Mouse (Mus musculus): Measurements from ENCODE around the gene Gm37240.

Gene Gm37240

DNA sequence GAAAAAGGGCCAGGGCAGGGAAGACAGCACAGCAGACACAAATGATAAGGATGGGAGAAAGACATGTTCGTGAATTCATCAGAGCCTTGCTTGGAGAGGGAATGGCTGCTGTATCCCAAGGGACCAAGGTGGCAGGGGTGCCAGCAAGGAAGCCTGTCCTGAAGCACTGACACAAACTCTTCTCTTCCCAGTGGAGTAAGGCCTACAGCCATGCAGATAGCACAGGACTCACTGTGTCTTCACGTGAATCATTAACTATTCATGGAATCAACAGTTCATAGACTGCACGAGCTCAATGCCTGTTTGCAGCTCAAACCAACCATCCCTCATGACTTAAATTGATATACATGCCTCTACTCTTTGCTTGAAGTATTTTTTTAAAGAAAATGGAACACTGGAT lies 209.4 kb downstream of the Gm37240 start:
- peak; percentile 19 for DNase-seq

DNA sequence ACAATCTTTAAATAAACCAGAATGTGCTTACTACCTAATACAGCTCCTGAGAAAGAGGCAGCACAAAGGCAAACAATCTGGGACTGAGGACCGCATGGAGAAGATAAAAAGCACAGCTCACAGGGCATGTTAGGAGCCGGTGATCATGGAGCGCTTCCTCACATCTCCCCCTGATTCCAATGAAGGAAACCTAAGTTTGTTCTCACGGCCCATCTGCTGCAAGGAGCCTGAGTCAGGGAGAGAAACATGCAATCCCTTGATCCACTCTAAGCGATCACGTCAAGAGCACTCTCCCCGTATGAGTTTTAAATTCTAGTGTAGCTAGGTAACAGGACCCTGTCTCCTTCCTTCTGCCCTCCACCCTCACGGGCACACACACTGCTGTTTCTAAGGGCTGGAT lies 210.2 kb downstream of the Gm37240 start:
- DNase-seq: no peak

DNA sequence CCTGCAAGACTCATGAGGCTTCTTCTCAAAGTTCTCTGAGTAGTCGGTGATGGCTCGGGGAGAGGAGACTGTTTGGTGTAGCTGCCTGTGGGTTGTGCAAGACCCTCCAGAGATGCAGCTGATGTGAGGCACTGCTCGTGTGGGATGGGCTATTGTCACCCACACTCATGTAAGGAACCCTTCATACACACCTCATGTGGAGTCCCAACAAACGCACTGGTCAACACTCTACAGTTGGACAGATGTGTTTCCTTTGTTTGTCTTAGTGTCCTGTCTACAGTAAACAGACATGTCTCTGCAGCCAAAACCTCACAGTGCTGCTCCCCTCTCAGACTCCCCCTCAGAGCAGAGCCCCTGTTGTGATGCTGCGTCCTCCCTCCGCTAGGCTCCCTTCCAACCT lies 217.5 kb downstream of the Gm37240 start:
- no peak for DNase-seq

DNA sequence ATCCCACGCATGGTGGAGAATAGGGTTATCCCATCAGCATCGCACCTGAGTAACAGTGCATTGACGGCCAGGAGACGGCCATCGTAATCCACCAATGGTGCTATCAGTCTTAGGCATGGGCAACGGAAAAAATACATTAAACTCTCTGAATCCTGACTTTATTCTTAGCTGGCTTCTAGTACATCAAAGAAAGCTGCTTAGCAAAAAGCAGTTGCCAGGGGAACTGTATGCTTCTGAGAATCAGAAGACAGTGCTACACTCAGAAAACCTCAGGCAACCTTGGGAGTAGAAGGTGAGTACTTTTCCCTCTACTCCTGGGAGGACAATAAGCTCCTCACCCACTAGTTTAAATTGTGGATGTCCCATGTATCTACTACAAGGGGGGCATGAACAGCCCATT lies 219.6 kb downstream of the Gm37240 start:
- DNase-seq: no peak

DNA sequence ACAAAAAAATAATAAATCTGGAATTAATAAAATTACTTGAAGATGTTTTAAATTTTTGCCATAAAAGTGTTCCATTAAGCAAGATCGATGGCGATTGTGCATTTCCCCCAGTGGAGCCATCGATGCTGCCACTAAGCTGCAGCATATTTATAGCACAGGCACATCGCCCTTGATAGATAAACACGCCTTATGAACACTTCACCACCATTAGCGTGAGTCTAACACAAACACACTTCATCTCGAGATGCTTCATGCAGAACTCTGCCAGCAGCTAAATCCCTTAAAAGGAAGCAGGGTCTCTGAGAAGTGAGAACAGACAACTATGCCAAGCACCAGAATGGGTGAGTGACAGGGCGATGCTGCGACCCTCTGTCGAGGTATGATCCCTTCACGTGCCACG lies 220.6 kb downstream of the Gm37240 start:
- no peak for DNase-seq

DNA sequence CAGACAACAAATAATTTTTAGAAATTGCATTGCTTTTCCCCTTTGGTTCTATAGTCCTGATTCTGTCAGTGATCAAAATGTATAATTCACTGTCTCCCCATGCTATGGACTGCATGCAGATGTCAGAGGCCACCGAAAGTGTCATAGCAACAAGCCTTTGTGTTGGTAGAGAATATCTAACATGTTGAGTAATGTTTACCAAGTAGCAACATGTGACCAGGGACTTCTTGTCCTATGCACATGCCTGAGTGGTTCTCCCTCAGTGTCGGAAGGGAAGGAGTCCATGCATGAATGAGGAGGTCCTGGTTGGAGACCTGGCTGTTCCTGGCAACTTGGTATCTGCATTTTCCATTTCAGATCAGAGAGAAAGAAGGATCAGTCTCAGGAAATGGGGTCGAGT lies 221.2 kb downstream of the Gm37240 start:
- DNase-seq: peak; percentile 84

DNA sequence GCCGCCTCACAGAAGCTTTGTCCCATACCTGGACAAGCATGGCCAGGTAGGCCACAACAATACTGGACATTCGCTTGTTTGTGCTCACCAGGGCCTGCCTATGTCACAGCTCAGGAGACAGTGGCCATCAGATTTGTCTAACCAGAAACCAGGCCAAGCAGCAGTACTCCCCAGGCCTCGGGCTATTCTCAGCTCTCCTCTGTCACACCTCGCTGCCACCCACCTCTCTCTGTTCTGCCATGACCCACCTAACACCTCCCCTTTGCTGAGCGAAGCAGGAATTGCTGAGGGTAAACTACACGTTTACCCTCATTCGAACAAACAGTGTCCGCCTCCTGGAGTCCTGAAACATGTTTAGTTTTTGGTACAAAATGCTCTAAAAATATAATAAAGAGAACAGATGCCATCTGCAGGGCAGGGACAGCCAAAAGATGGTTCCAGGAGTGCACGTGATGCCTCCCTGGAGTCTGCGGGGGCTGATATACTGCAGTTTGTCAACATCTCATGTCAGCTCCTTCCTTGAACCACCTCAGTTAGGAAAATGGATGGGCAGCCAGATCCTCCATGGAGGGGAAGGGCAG lies 222.6 kb downstream of the Gm37240 start:
- peak; percentile 14 for DNase-seq

DNA sequence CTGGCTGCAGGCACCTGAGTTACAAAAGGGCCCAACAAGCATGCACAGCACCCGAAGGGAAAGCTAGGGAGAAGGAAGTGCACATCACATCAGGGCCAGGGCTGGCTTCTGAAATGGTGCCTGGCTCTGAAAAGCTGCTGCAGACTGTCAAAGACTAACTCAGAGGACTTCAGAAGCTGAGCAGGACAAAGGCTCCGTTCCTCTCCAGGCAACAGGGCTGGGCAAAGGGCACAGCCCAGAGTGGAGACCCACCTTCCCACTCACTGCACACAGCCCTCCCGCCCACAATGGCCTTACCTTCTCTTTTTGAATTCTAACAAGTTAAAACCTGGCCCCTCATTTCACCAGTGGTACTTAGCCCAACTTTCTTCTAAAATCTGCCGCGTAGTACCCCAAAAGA lies 223.5 kb downstream of the Gm37240 start:
- peak; percentile 67 for DNase-seq

DNA sequence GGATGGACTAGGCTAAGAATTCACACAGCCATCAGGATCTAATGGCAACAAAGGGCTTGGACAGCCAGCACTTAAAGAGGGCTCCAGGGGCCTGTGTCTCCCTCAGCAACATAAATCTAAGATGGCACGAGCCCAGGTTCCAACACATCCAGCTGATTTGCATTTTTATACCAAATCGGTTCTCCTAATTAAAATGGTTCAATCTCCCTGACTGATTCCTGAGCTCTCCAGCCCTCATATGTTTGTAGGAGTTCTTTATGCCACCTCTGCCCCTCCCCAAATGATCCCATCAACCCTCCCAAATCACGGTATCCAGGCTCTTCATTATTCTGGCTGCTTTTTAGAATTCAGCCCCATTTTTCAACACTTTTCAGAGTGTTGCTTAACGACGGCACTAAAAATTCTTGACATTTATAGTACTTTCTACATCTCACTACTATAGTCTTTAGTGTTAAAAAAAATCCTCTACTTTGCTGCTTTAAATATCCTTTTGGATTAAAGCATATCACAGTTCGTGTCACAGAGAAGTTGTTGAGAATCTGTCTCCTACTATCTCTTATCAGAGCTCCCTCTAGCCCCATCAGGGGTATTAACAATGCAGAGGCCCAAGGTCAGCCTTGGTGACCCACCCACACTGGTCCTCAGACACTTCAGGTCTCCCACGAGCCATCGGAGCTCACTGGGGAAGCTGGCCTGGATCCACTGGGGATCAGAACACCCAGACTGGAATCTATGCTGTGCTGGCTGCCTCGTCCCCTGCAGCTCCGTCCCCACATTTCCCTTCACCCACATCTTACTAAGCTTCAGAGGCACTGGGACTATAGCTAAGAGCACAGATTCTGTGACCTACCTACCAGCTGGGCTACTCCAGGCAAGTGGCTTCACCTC lies 225.1 kb downstream of the Gm37240 start:
- no peak for DNase-seq

DNA sequence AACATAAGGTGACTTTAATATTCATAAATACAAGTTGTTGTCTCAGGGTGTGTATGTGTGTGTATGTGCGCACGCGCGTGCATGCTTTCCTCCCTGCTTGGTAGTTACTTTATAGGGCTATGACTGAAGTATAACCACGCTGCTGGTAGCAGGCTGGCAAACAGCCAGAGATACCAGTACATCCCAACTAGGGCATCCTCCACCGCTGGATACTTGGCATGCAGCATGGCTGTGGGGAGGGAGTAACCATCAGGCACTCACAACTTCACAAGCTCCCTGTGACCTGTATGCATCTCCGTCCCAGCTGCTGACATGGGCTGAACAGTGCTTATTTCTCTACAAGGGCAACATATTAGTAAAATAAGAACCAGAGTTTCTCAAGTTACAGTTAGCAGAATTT lies 227.6 kb downstream of the Gm37240 start:
- DNase-seq: no peak

DNA sequence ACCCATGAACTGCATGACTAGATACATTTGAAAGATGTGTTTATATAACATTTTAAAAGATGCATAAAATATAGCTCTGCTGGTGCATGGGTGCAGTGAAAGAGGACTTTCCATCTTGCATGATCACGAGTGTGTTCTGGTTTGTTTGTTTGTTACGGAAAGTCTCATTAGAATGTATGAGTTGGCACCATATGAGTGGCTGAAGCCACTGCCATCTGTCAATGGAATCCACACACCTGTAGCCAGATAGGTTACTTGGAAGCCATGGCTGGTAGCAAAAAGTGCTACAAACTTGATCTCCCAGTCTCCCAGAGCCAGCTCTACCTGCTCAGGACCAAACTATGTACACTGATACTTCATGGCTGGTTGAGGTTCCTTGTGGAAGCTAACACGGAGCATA lies 231.8 kb downstream of the Gm37240 start:
- no peak for DNase-seq

DNA sequence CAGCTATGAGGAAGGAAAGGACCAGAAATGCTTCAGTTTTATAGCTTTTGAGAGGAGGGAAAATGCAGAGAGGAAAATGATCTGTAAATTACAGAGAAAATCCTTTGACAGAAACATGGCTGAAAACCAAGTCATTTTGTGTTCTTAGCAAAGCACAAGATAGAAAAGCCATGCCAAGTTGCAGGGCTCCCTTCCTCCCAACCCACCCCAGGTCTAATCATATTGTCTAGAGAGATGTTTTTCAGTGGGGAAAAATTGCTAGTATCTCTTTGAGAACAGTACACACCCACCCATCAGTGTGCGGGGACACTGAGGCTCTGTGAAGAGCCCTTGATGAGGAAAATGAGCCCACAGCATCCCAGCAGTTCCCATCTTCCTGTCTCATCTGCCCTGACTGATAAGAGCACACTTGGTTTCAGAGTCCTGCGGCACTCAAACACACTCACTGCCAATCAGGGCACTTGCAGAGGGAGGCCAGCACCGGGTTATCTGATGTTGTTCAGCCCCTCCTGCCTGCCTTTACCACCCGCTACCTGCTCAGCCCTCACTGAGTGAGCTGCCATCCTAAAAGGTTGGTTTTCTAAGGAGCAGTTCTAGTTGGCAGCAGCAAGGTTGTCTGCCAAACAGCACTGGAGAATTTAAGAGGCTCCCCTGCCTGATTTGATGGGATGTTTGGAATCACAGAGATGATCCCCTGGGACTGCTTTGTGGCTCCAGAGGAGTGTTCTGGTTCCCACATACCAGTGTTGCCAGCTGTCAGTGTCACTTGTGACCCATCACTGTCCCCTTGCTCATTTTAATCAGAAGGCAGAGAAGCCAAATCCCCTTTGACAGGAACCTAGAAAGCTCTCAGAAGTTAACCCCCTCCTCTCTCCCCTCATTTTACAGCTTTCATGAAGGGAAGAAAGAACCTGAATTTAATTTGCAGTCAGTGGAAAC lies 234.3 kb downstream of the Gm37240 start:
- DNase-seq: no peak

DNA sequence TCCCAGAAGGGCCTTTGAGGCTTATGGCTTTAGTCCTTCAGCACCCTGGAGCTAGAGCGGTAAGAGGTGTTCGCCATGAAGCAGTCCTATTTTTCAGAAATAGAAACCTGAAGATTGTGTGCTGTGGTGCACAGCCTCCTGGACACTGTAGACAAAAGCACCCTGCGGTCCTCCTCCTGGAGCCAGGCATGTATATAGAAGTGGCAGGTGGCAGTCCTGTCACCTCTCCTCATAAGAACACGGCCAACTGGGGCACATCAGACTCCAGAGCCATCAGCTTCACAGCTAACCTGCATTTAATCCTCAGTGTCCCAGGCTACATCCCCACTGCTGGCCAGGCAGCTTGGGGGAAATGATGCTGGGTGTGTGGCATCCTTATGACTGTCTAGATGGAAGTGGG lies 238.1 kb downstream of the Gm37240 start:
- DNase-seq: no peak

DNA sequence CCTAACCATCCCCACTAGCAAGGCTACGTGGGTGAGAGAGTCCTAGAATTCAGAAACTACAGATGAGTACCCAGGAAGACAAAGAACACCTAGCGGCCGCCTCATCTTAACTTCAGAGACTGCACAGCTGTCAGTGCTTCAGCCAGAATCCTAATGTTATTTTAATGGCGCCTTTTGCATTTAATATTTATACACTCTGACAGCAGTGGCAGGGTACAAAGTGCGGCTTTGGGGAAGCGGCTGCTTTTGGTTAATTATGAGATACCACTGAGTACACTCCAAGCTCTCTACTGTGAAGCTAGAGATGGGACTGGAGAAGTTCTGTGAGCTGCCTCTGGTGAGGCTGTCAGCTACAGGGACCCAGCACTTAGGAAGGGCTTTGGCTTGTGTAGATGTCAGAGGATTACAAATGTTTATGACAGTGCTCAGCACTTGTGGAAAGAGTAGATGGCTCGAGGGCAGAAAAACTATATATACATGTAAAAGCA lies 241.8 kb downstream of the Gm37240 start:
- peak; percentile 31 for DNase-seq

DNA sequence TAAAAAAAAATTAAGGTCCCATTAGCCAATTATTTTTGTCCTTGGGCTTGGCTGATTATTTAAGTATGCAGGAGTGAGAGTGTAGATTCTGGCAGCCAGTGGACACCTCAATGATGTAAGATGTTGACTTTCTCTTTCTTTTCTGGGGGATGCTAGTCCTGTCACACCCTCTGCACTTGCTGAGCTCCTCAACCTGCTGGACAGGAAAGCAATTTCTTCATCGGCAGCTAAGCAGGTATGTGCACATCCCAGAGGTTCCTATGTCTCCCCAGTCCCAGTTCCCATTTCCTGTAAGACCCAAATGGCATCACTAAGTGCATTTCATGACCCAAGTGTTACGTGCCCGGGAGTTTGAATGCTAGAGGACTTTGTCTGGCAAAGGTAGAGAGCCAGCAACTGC lies 242.5 kb downstream of the Gm37240 start:
- no peak for DNase-seq

DNA sequence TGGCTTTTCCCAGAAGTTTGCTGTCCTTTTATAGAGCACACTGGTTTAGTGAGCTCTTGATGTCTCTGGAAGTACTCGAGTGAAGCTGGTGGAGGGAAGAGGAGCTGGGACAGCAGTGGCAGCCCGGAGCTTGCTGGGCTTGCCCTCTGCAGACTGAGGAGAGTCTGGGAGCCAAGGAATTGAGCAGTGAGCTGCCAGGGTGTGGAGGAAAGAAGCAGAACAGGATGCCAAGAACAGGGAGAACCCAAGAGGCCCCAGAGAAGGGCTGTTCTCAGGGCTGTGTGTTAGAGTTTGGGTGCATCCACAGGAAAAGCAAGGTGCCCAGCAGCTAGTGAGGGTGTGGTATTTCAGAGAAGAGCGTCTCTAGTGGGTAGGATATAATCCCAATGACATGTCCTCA lies 245.6 kb downstream of the Gm37240 start:
- no peak for DNase-seq

DNA sequence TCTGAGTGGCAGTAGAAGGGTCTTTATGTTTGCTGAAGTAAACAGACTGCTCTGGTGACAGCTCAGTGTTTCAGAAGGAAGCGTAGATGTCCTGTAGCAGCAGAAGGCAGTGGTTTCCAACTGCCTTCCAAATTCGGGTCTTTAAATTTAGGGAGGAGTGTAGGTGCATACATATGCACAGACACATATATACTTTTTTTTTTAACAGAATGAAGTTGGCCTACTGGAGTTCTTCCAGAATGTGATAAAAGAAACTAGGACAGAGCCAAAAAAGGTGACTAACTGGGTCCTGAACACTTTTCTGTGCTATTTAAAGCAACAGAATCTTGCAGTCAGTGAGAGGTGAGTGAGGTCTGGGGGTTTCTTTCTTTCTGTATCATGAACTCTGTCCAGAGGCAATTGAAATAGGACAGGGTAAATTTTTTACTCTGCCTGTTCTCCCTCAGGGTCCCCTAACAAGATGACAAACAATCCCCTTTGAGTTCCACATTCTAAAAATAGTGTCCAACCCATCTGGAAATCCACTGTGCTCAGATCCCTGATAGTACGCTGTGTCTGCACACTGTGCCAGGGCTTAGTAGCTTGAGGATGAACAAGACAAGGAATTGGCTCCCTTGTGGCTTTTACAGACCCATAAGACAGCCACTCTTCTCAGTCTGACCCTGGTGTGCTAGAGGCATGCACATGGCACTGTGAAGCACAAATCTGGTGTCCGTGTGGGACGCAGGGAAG lies 250.4 kb downstream of the Gm37240 start:
- DNase-seq: no peak

DNA sequence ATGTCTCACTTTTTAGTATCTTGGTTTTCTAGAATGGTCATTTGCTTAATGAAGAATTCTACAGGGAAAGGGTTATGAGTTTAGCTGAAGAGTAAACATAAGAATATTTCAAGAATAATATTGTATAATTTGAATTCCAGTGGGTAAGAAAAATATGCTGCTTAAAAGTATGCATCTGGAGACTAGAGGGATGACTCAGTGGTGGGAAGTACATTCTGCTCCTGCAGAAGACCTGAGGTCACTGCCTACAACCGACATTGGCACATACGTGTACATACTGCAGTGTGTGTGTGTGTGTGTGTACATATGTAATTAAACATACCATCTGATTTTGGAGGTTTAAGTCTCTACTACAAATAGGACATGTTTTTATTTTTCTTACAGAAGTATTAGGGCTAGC lies 251.7 kb downstream of the Gm37240 start:
- no peak for DNase-seq

DNA sequence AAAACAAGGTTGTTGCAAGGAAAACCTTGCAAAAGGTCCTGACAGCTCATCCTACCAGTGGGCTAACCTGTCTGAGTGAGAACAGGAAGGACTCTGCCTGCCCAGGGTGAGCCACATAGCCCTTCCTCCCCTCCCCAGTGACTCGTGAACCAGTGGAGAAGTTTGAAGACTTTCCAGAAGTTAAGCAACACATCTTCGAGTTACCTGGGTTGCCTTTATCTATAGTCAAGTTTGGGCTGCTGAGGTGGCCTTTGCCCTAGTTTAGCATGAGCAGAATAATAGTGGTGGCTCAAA lies 252.2 kb downstream of the Gm37240 start:
- no peak for DNase-seq

DNA sequence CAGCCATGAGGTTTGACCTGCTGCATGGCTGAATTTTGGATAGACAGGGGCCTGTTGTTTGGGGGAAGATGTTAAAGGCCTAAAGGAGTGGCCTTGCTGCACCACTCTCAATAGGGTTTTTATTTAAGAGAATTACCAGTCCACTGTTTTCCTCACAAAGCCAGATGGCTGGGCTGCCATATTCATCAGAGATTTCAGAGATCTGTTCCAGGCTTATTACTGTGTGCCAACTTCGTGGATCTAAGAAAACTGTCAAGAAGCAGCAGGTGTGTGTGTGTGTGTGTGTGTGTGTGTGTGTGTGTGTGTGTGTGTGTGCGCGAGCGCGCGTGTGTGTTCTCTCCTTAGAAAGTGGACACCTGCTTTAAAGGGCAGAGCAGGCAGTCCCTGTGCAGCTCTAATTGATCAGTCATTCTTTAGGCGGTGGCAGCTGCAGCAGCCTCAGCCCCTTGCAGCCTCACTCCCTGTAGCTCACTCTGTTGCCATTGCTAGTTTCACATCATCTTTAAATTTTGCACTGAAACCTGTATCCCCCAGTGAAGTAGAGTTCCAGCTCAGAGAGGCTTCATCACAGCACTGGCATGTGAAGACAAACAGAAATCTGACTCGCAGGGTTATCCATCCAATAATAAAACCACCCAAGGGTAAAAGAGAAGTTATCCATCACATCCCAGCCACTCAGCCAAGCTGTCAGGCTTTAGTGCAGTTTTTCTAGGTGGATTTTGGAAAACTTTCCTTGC lies 252.8 kb downstream of the Gm37240 start:
- DNase-seq: no peak

DNA sequence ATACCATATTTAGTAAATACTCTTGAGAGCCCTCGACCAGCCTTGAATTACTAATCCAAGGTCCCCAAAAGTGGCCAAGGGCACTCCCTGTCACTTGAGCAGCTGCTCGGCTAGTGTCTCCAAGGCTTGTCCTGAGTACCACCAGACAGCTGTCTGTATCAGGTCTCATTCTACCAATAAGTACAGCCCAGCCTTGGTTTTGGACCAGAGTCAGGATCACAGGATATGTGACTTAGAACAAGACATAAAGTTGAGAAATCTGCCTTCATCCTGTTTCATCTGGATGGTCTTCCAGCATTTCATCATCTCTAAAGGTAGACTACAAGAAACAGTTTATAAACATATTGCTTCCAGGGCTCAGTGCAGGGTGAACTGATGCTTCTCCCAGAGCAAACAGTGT lies 253.6 kb downstream of the Gm37240 start:
- no peak for DNase-seq

DNA sequence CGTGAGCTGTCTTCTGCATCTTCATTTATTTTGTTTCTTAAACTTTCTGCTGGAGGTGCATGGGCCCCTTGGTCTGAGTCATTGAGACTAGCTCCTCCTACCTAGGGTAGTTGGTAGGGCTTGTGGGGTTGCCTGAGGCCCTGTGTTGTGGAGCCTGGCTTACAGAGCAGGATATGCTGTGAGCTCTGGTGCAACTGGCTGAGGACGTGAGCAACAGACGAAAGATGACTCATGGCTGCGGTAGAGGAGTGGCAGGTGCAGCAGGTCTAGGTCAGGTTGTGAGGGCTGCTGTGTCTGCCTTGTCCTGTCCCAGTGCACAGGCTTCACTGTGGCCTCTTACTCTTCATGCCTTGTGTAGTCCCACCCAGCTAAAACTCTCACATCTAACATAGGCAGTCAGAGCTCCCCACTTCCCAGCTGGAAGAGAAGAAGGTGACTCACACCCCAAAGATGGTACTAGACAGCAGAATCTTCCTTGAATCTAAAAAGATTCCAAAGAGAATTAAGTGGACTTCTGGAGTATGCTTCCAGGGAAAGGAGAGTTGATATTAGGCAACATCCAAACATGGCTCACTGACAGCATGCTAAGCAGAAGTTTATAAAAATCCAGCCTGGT lies 257.3 kb downstream of the Gm37240 start:
- DNase-seq: no peak
